Mouse (Mus musculus) CH12.LX (cell line): ENCODE measurements around the gene Tcte1.

Source experiments
- CTCF ChIP-seq, 2 experiments: IDR thresholded peaks in 1 of 2; conservative IDR thresholded peaks in 1 of 2; 2 replicates each; pipeline ENCODE4 v1.5.1; 2011 to 2012; ENCODE audit warnings: low read depth in 2 of 2, low read length in 2 of 2, improper control_type of control experiment in 1 of 2, inconsistent platforms in 1 of 2, mild to moderate bottlenecking in 1 of 2, moderate library complexity in 1 of 2
- EP300 ChIP-seq: IDR thresholded peaks from 2 replicates; pipeline ENCODE4 v1.6.1; 2011; ENCODE audit warnings: low read length, improper control_type of control experiment
- HCFC1 ChIP-seq: IDR thresholded peaks from 2 replicates; pipeline ENCODE4 v1.6.1; 2012; ENCODE audit warnings: low read depth, mild to moderate bottlenecking, inconsistent platforms, low read length, improper control_type of control experiment
- IRF4 ChIP-seq: IDR thresholded peaks from 2 replicates; pipeline ENCODE4 v1.6.1; 2014; ENCODE audit warnings: low read depth, mild to moderate bottlenecking, inconsistent platforms, low read length, improper control_type of control experiment
- POLR2A ChIP-seq: IDR thresholded peaks from 2 replicates; pipeline ENCODE4 v1.6.1; 2011; ENCODE audit warnings: low read depth, mild to moderate bottlenecking, improper control_type of control experiment, low read length
- ZC3H11A ChIP-seq: IDR thresholded peaks from 2 replicates; pipeline ENCODE4 v1.6.1; 2012; ENCODE audit warnings: low read depth, mild to moderate bottlenecking, inconsistent platforms, low read length, improper control_type of control experiment
- ZKSCAN1 ChIP-seq: IDR thresholded peaks from 2 replicates; pipeline ENCODE4 v1.6.1; 2012; ENCODE audit warnings: low read depth, inconsistent platforms, low read length, improper control_type of control experiment, borderline replicate concordance

DNA sequence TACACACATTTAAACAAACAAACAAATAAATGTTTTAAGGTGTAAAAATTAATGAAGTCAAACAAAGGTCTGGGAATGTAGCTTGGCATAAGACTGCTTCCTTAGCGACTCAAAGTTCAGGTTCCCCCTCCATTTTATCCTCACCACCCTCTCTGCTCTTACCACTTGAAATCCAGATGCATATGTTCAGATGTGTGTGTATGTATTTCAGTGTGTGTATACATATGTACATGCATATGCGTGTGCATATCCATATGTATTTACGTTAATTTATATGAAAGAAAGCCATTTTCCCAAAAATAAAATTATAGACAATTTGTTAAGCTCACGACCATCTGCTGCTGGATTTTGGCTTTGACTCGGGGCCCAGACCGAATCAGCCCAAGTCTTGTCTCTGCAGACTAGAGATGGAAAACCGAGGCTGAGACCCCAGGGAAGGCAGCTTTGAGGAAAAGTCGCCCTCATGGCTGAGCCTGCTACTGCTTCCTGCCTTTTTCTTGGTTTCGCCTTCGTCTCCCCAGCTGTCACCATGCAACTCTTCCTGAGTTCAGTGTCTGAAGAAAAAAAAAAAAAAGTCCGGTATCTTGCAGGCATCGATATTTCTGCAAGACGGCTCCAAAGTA lies 32.6 kb upstream of the Tcte1 start:
- no peak for TF ChIP-seq HCFC1
- no peak for TF ChIP-seq IRF4
- no peak for TF ChIP-seq ZKSCAN1
- no peak for TF ChIP-seq EP300
- no peak for TF ChIP-seq CTCF (conservative IDR thresholded peaks at IDR 0.05 in 1 of 2, IDR thresholded peaks at IDR 0.05 in 1 of 2; ENCODE audit: low read depth in 2 of 2, low read length in 2 of 2)
- TF ChIP-seq ZC3H11A, result no peak
- no peak for TF ChIP-seq POLR2A
